23 mouse cellular contexts compared by ENCODE assay signal in genomic region chr5:9131786-9132185, GRCm38 (mm10). TPM values are rescaled to one million over a fixed set of nuclear protein-coding genes. Genes with fewer than 3 reads are reported as not detected.
DNase-seq lines count a peak whose midpoint lies in the region; ATAC-seq lines count a peak whose summit lies in the region.
"Had no signal": no experiment of that assay in that cellular context is flagged by ENCODE, and none has a peak within 500 bp of the region (broad histone marks: within the 10 kb centered on the region; RNA-seq: fewer than 3 reads in every experiment).

No protein-coding gene starts in this region.

- H3K9ac ChIP-seq in liver, embryonic 11.5 days (ENCODE audit: low read depth, low read length), result no peak overlapping the region
- H3K9ac ChIP-seq: embryonic facial prominence, embryonic 15.5 days; hindbrain, embryonic 12.5 days had no signal

- H3K4me3 ChIP-seq in liver, embryonic 11.5 days (ENCODE audit: low read depth, low read length), result no peak overlapping the region
- H3K4me3 ChIP-seq: embryonic facial prominence, embryonic 15.5 days; erythroblast, embryonic 14.5 days; forebrain, embryonic 10.5 days; heart, embryonic 10.5 days; hindbrain, embryonic 12.5 days had no signal

- H3K36me3 ChIP-seq in liver, embryonic 11.5 days (ENCODE audit: control insufficient read depth, insufficient read depth, low read length), result peaks cover 10% of the 10 kb centered on the region

- peak; percentile 18 for DNase-seq in ZHBTc4 (ENCODE audit: low read depth, low spot score)
- DNase-seq in cerebellum, adult 11 months, result peak; percentile 37
- DNase-seq in cerebellum, adult 8-10 months, result peak; percentile 35
- DNase-seq in cerebellum, postnatal 14 days, result peak; percentile 25 to 58
- no peak for DNase-seq in kidney, adult 8-10 months
- DNase-seq in liver, embryonic 11.5 days (ENCODE audit: low spot score), result no peak
- no peak for DNase-seq in adrenal gland, adult 8-10 months
- DNase-seq in spleen, adult 18-20 months, result no peak
- DNase-seq: adrenal gland, postnatal 25 days; embryo, embryonic 11 days; gastrocnemius, postnatal 10 days; heart, adult 18-20 months; heart, postnatal 10 days; heart, postnatal 4 days; kidney, adult 11 months had no signal

- no peak overlapping the region for H3K27ac ChIP-seq in liver, embryonic 11.5 days (ENCODE audit: low read depth, low read length)
- H3K27ac ChIP-seq: embryonic facial prominence, embryonic 15.5 days; forebrain, embryonic 10.5 days; heart, embryonic 10.5 days; hindbrain, embryonic 12.5 days; hindbrain, postnatal 0 days had no signal

- H3K4me2 ChIP-seq in liver, embryonic 11.5 days, result no peak overlapping the region
- H3K4me2 ChIP-seq: embryonic facial prominence, embryonic 15.5 days; hindbrain, embryonic 12.5 days had no signal

- H3K9me3 ChIP-seq in liver, embryonic 11.5 days (ENCODE audit: control insufficient read depth, low read length), result no peaks in the 10 kb centered on the region
- H3K9me3 ChIP-seq: embryonic facial prominence, embryonic 15.5 days; forebrain, embryonic 10.5 days; heart, embryonic 10.5 days; hindbrain, embryonic 12.5 days had no signal

- no peaks in the 10 kb centered on the region for H3K4me1 ChIP-seq in liver, embryonic 11.5 days (replicated peaks; ENCODE audit: control insufficient read depth, insufficient read depth, low read length)
- H3K4me1 ChIP-seq: embryonic facial prominence, embryonic 15.5 days; forebrain, embryonic 10.5 days; heart, embryonic 10.5 days; hindbrain, embryonic 12.5 days had no signal

- WGBS in liver, embryonic 11.5 days, result 96% methylated on average over 7 of the region's 7 CpGs

- ATAC-seq in liver, embryonic 11.5 days (replicated peaks; ENCODE audit: low FRiP score), result no peak
- ATAC-seq: activated CD4-positive, CD25-positive, alpha-beta regulatory T cell, adult 4 months; forebrain, embryonic 14.5 days; hindbrain, postnatal 0 days had no signal

- H3K27me3 ChIP-seq in liver, embryonic 11.5 days (replicated peaks; ENCODE audit: control insufficient read depth, insufficient read depth, low read length), result no peaks in the 10 kb centered on the region
- H3K27me3 ChIP-seq: embryonic facial prominence, embryonic 15.5 days; hindbrain, embryonic 12.5 days had no signal

RNA-seq across cellular contexts. Expression of gene Dmtf1, which starts 29.8 kb away (rescaled TPM):
- polyA plus RNA-seq in liver, embryonic 11.5 days (2014; fragmentation: Nextera tagmentation; extraction: Ambion mirVana), result 32.8 and 34.5 TPM in 2 replicates
- 10 to 100 TPM; 22.4 to 33.4 (median 31.5) TPM for total RNA-seq in adrenal gland, adult 8-10 months (2022)

RNA-seq across cellular contexts. Expression of gene Tmem243, which starts 31.3 kb away (rescaled TPM):
- 11.8 and 14.3 TPM in 2 replicates for polyA plus RNA-seq in liver, embryonic 11.5 days (2014; fragmentation: Nextera tagmentation; extraction: Ambion mirVana)
- total RNA-seq in adrenal gland, adult 8-10 months (2022), result 10 to 100 TPM; 25.5 to 38.9 (median 31.9) TPM

Comparison
In these comparisons a context has a peak if more than half of its experiments do, and no peak if none do; other contexts are left out.
1. DNase-seq: peak in ZHBTc4 (single experiment), cerebellum, adult 11 months (single experiment), cerebellum, adult 8-10 months (single experiment) and cerebellum, postnatal 14 days (2 of 2); none in kidney, adult 8-10 months (0 of 2), liver, embryonic 11.5 days (single experiment), adrenal gland, adult 8-10 months (single experiment) and spleen, adult 18-20 months (0 of 2).